Mouse (Mus musculus): ENCODE measurements around the gene Tmcc3. TPM values are rescaled to one million over a fixed set of nuclear protein-coding genes. Genes with fewer than 3 reads are reported as not detected.

Gene Tmcc3
- total and polyA plus RNA-seq, 2 experiments from 2014 or later: 4.1 to 10.0 TPM

DNA sequence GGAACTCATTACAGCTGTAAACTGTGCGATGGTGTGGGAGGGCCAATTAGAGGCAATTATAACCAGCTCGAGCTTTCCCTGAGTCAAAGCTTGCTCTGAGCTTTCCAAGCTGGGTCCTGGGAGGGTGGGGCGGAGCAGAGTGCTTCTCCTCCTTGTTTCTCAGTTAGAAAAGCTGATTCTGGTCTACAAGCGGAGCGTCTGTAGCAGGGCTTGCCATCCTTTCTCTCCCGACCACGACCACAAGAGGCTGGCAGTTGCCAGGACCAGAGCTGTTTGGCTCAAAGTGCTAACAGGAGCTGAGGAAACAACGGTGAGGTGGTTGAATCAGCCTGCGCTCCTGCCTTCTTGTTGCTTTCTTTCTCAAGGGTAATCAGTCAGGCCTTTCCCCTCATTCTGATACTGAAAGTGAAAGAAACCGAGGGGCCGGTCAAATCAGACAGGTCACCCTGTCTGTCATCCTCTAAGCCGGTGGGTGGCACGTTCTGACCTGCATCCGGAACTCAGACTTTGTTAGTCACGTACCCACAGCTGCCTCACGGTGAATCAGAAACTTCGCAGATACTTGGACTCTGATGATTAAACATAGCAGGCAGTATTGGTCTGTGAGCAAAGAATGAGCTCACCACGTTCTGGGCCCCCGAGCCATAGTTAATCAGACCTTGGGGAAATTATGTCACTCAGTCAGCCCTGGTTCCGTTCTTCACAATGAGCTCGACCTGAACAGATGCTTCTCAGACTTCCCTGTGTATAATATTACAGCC, 233.7 kb downstream of the Tmcc3 start:
- Histone ChIP-seq H3K36me3 (replicated peaks; ENCODE audit: control insufficient read depth, insufficient read depth, low read length) (0 out of 2 replicates have a peak, but pooled peaks cover 6% of the 10 kb centered on the region), H3K9ac (replicated peaks; ENCODE audit: low read depth, low read length) (peak overlapping the region; percentile 53), H3K9me3 (replicated peaks; ENCODE audit: control insufficient read depth, low read length) (peaks cover 7% of the 10 kb centered on the region; the same call in 1 of the 2 replicates), H3K4me3 (ENCODE audit: low read depth, low read length) (peak overlapping the region; percentile 44), H3K4me2 (ENCODE audit: low read depth, low read length) (peak overlapping the region; percentile 63), H3K27me3 (ENCODE audit: control insufficient read depth, insufficient read depth, low read length) (no peaks in the 10 kb centered on the region), H3K4me1 (ENCODE audit: control insufficient read depth, insufficient read depth) (peaks cover 14% of the 10 kb centered on the region; the same call in 1 of the 2 replicates), H3K27ac (ENCODE audit: low read depth) (peak overlapping the region; percentile 84)
- 11% methylated on average over 21 of the region's 21 CpGs for WGBS
- peak; percentile 76 for ATAC-seq (ENCODE audit: insufficient read depth, low read depth)
- peak; percentile 69 for DNase-seq (ENCODE audit: low spot score)
- TF ChIP-seq EP300 (IDR thresholded peaks at IDR 0.05; ENCODE audit: low read depth) (no peak), CTCF (IDR thresholded peaks at IDR 0.05; ENCODE audit: low read depth) (no peak)

GRCm38 (mm10) chr10:94546617-94547016, 234.9 kb downstream of the Tmcc3 start:
- no peak overlapping the region for H3K9ac ChIP-seq (replicated peaks; ENCODE audit: low read depth, low read length)
- peak overlapping the region; percentile 84; the same call in 1 of the 2 replicates for H3K27ac ChIP-seq (ENCODE audit: low read depth)
- DNase-seq (ENCODE audit: low spot score): no peak
- peaks cover 25% of the 10 kb centered on the region for H3K4me1 ChIP-seq (ENCODE audit: control insufficient read depth, insufficient read depth)
- H3K36me3 ChIP-seq (replicated peaks; ENCODE audit: control insufficient read depth, insufficient read depth, low read length): 0 out of 2 replicates have a peak, but pooled peaks cover 4% of the 10 kb centered on the region
- no peak overlapping the region for H3K4me2 ChIP-seq (ENCODE audit: low read depth, low read length)
- ATAC-seq (ENCODE audit: insufficient read depth, low read depth): no peak
- H3K9me3 ChIP-seq (replicated peaks; ENCODE audit: control insufficient read depth, low read length): peaks cover 3% of the 10 kb centered on the region; the same call in 1 of the 2 replicates
- H3K27me3 ChIP-seq (ENCODE audit: control insufficient read depth, insufficient read depth, low read length): no peaks in the 10 kb centered on the region
- H3K4me3 ChIP-seq (ENCODE audit: low read depth, low read length): no peak overlapping the region
- TF ChIP-seq EP300 (IDR thresholded peaks at IDR 0.05; ENCODE audit: low read depth) (no peak), CTCF (IDR thresholded peaks at IDR 0.05; ENCODE audit: low read depth) (no peak)
- WGBS: 87% methylated on average over 6 of the region's 6 CpGs

- Histone ChIP-seq H3K4me2 (ENCODE audit: low read depth, low read length) (no peak overlapping the region), H3K36me3 (replicated peaks; ENCODE audit: control insufficient read depth, insufficient read depth, low read length) (no peaks in the 10 kb centered on the region), H3K27ac (ENCODE audit: low read depth) (no peak overlapping the region), H3K4me3 (ENCODE audit: low read depth, low read length) (no peak overlapping the region), H3K4me1 (ENCODE audit: control insufficient read depth, insufficient read depth) (peaks cover 25% of the 10 kb centered on the region), H3K9ac (replicated peaks; ENCODE audit: low read depth, low read length) (no peak overlapping the region), H3K9me3 (replicated peaks; ENCODE audit: control insufficient read depth, low read length) (no peaks in the 10 kb centered on the region), H3K27me3 (ENCODE audit: control insufficient read depth, insufficient read depth, low read length) (no peaks in the 10 kb centered on the region)
- no peak for DNase-seq (ENCODE audit: low spot score)
- no peak for TF ChIP-seq CTCF (IDR thresholded peaks at IDR 0.05; ENCODE audit: low read depth)
- no peak for TF ChIP-seq EP300 (IDR thresholded peaks at IDR 0.05; ENCODE audit: low read depth)
- no peak for ATAC-seq (ENCODE audit: insufficient read depth, low read depth)
- 79% methylated on average over 4 of the region's 4 CpGs for WGBS
Observed at GRCm38 (mm10) chr10:94549511-94550232, 237.9 kb downstream of the Tmcc3 start.

- no peaks in the 10 kb centered on the region for H3K9me3 ChIP-seq (replicated peaks; ENCODE audit: control insufficient read depth, low read length)
- no peak overlapping the region for H3K9ac ChIP-seq (replicated peaks; ENCODE audit: low read depth, low read length)
- WGBS: 33% methylated on average over 9 of the region's 9 CpGs
- no peaks in the 10 kb centered on the region for H3K36me3 ChIP-seq (replicated peaks; ENCODE audit: control insufficient read depth, insufficient read depth, low read length)
- ATAC-seq (ENCODE audit: insufficient read depth, low read depth) (0 out of 2 replicates have a peak, but pooled peaks have one; percentile 43), DNase-seq (ENCODE audit: low spot score) (no peak)
- no peak overlapping the region for H3K4me3 ChIP-seq (ENCODE audit: low read depth, low read length)
- no peak for TF ChIP-seq CTCF (IDR thresholded peaks at IDR 0.05; ENCODE audit: low read depth)
- TF ChIP-seq EP300 (IDR thresholded peaks at IDR 0.05; ENCODE audit: low read depth): no peak
- no peaks in the 10 kb centered on the region for H3K27me3 ChIP-seq (ENCODE audit: control insufficient read depth, insufficient read depth, low read length)
- H3K4me1 ChIP-seq (ENCODE audit: control insufficient read depth, insufficient read depth): peaks cover 17% of the 10 kb centered on the region
- peak overlapping the region; percentile 26; the same call in 1 of the 2 replicates for H3K27ac ChIP-seq (ENCODE audit: low read depth)
- no peak overlapping the region for H3K4me2 ChIP-seq (ENCODE audit: low read depth, low read length)
Observed at GRCm38 (mm10) chr10:94550649-94551048, 238.9 kb downstream of the Tmcc3 start.

DNA sequence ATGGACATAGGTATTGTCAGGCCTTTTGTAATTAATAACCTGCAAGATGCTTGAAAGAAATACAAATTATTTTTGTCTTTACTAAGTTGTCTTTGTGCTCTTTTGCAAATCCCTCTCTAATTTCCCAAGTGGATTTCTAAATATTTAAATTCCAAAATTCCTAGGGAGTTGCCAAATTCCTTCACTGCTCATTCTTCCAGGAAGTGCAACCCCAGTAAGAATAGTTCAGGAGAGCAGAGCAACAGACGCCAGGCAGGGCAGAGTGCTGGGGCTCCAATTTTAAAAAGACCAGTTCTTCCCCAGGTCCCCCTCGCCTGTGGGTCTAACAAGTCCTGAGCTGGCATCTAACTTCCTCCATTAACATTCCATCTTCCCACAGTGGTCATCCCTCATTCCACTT, 239.3 kb downstream of the Tmcc3 start:
- Histone ChIP-seq H3K9ac (replicated peaks; ENCODE audit: low read depth, low read length) (no peak overlapping the region), H3K27ac (ENCODE audit: low read depth) (peak overlapping the region; percentile 15; the same call in 1 of the 2 replicates)
- 41% methylated on average over 2 of the region's 2 CpGs for WGBS

More for the DNA sequence above, 239.3 kb downstream of the Tmcc3 start:
- no peaks in the 10 kb centered on the region for H3K9me3 ChIP-seq (replicated peaks; ENCODE audit: control insufficient read depth, low read length)
- no peak overlapping the region for H3K4me3 ChIP-seq (ENCODE audit: low read depth, low read length)
- H3K27me3 ChIP-seq (ENCODE audit: control insufficient read depth, insufficient read depth, low read length): no peaks in the 10 kb centered on the region
- ATAC-seq (ENCODE audit: insufficient read depth, low read depth) (no peak), DNase-seq (ENCODE audit: low spot score) (no peak)
- no peak for TF ChIP-seq CTCF (IDR thresholded peaks at IDR 0.05; ENCODE audit: low read depth)
- TF ChIP-seq EP300 (IDR thresholded peaks at IDR 0.05; ENCODE audit: low read depth): no peak
- no peak overlapping the region for H3K4me2 ChIP-seq (ENCODE audit: low read depth, low read length)
- H3K36me3 ChIP-seq (replicated peaks; ENCODE audit: control insufficient read depth, insufficient read depth, low read length): no peaks in the 10 kb centered on the region
- peaks cover 17% of the 10 kb centered on the region for H3K4me1 ChIP-seq (ENCODE audit: control insufficient read depth, insufficient read depth)

Measured in heart, postnatal 0 days (tissue).